In the genomic region with DNA sequence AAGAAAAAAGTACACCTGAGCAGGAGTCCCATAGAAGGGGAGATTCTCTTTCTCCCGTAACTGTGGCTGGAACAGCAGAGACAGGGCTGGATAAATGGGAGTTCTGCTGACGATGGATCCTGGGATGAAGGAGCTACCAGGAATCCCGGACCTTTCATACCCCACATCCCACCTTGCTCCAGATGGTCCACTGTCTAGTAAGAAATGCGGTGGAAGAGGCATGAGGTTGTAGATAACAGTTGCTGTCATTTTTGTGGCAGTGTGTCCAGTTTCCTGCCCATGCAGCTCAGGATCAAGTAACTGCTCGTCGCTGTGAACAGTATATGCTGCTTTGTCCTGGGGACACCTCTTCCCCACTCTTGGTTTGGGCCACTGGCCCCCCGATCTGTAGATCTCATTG, we compare ENCODE assay signal across 27 mouse cellular contexts.
"Had no signal": no experiment of that assay in that cellular context is flagged by ENCODE, and none has a peak within 500 bp of the region (broad histone marks: within the 10 kb centered on the region; RNA-seq: fewer than 3 reads in every experiment).

No protein-coding gene starts in this region.

- H3K27me3 ChIP-seq: embryonic facial prominence, embryonic 12.5 days; embryonic facial prominence, embryonic 13.5 days; embryonic facial prominence, embryonic 15.5 days; forebrain, embryonic 13.5 days; forebrain, embryonic 15.5 days had no signal

- H3K9ac ChIP-seq: embryonic facial prominence, embryonic 12.5 days; embryonic facial prominence, embryonic 13.5 days; embryonic facial prominence, embryonic 15.5 days; forebrain, embryonic 12.5 days; forebrain, embryonic 13.5 days; forebrain, embryonic 15.5 days; forebrain, postnatal 0 days had no signal

- H3K9me3 ChIP-seq: embryonic facial prominence, embryonic 10.5 days; embryonic facial prominence, embryonic 12.5 days; embryonic facial prominence, embryonic 13.5 days; forebrain, embryonic 10.5 days; forebrain, embryonic 15.5 days had no signal

- H3K4me1 ChIP-seq: embryonic facial prominence, embryonic 10.5 days; embryonic facial prominence, embryonic 12.5 days; embryonic facial prominence, embryonic 13.5 days; embryonic facial prominence, embryonic 15.5 days; forebrain, embryonic 10.5 days; forebrain, embryonic 12.5 days; forebrain, embryonic 13.5 days had no signal

- H3K4me3 ChIP-seq: embryonic facial prominence, embryonic 10.5 days; embryonic facial prominence, embryonic 12.5 days; embryonic facial prominence, embryonic 13.5 days; embryonic facial prominence, embryonic 15.5 days; erythroblast, embryonic 14.5 days; forebrain, embryonic 10.5 days; forebrain, embryonic 12.5 days; forebrain, embryonic 13.5 days; forebrain, embryonic 15.5 days; gastrocnemius, adult 2 months; heart, adult 2 months had no signal

- H3K36me3 ChIP-seq: embryonic facial prominence, embryonic 10.5 days; embryonic facial prominence, embryonic 12.5 days; embryonic facial prominence, embryonic 13.5 days; embryonic facial prominence, embryonic 15.5 days; forebrain, embryonic 10.5 days; forebrain, embryonic 12.5 days; forebrain, embryonic 15.5 days had no signal

- H3K27ac ChIP-seq: embryonic facial prominence, embryonic 10.5 days; embryonic facial prominence, embryonic 12.5 days; embryonic facial prominence, embryonic 13.5 days; embryonic facial prominence, embryonic 15.5 days; forebrain, embryonic 10.5 days; forebrain, embryonic 12.5 days; forebrain, embryonic 13.5 days; forebrain, embryonic 15.5 days; gastrocnemius, adult 2 months; heart, adult 2 months had no signal

- H3K4me2 ChIP-seq: embryonic facial prominence, embryonic 12.5 days; embryonic facial prominence, embryonic 13.5 days; embryonic facial prominence, embryonic 15.5 days; forebrain, embryonic 12.5 days; forebrain, embryonic 13.5 days; forebrain, embryonic 15.5 days had no signal

- ATAC-seq: forebrain, embryonic 13.5 days; forebrain, embryonic 14.5 days; forebrain, embryonic 15.5 days; forebrain, embryonic 16.5 days; forebrain, postnatal 0 days had no signal

- DNase-seq: cerebellum, adult 2 months; cerebellum, adult 8-10 months; cerebellum, adult 9-10 months; cerebellum, adult 9-11 months; cerebellum, postnatal 10 days; cerebellum, postnatal 14 days; cerebellum, postnatal 25 days; cerebellum, postnatal 36 days; embryo, embryonic 11 days; forebrain, postnatal 0 days; gastrocnemius, adult 2 months; gastrocnemius, postnatal 10 days; gastrocnemius, postnatal 14 days; gastrocnemius, postnatal 25 days; gastrocnemius, postnatal 36 days; heart, adult 2 months had no signal
